Mouse (Mus musculus) limb, embryonic 14.5 days (tissue): ENCODE data around the gene Tmem88. TPM values are rescaled to one million over a fixed set of nuclear protein-coding genes. Genes with fewer than 3 reads are reported as not detected.
A peak's percentile ranks its signal among the peaks of the same experiment; 100 is the strongest.

ENCODE experiments used
- ATAC-seq: fragments of 200-750 bp; cut with Nextera tagmentation; 2 replicates; pipeline ENCODE4 v1.8.0; 2017; ENCODE audit warnings: low read depth, moderate number of reproducible peaks, moderate TSS enrichment; ENCODE audit not compliant: low FRiP score
- DNase-seq: peaks from one replicate; pipeline ENCODE4 v3.0.0-alpha.2; 2015; ENCODE audit warnings: low spot score
- H3K27ac ChIP-seq: fragments of 300-500 bp; sonication (generic); replicated peaks from 2 replicates; pipeline ENCODE4 v1.5.1; 2014; ENCODE audit warnings: low read depth, mild to moderate bottlenecking, low read length, moderate library complexity, mixed read lengths
- H3K27me3 ChIP-seq: fragments of 300-500 bp; sonication (generic); 2 replicates; pipeline ENCODE4 v1.6.1; 2014; ENCODE audit warnings: low read length, mixed read lengths; ENCODE audit not compliant: control insufficient read depth, insufficient read depth
- H3K36me3 ChIP-seq: fragments of 300-500 bp; sonication (generic); 2 replicates; pipeline ENCODE4 v1.6.1; 2014; ENCODE audit warnings: mild to moderate bottlenecking, low read length, moderate library complexity, mixed read lengths; ENCODE audit not compliant: control insufficient read depth, insufficient read depth
- H3K4me1 ChIP-seq: fragments of 300-500 bp; sonication (generic); 2 replicates; pipeline ENCODE4 v1.6.1; 2014; ENCODE audit warnings: antibody characterized with exemption, low read length, mixed read lengths; ENCODE audit not compliant: control insufficient read depth, insufficient read depth
- H3K4me2 ChIP-seq: fragments of 300-500 bp; sonication (generic); replicated peaks from 2 replicates; pipeline ENCODE4 v1.6.1; 2014; ENCODE audit warnings: low read depth, mild to moderate bottlenecking, low read length, moderate library complexity; ENCODE audit not compliant: severe bottlenecking
- H3K4me3 ChIP-seq: fragments of 300-500 bp; sonication (generic); replicated peaks from 2 replicates; pipeline ENCODE4 v1.5.1; 2014; ENCODE audit warnings: low read length
- H3K9ac ChIP-seq: fragments of 300-500 bp; sonication (generic); 2 replicates; pipeline ENCODE4 v1.6.1; 2014; ENCODE audit warnings: mild to moderate bottlenecking, low read depth, low read length, moderate library complexity; ENCODE audit not compliant: severe bottlenecking
- H3K9me3 ChIP-seq: fragments of 300-500 bp; sonication (generic); 2 replicates; pipeline ENCODE4 v1.6.1; 2016; ENCODE audit warnings: low read length; ENCODE audit not compliant: control insufficient read depth
- POLR2A ChIP-seq: fragments of 200-500 bp; IDR thresholded peaks from 2 replicates; pipeline ENCODE4 v1.8.0; 2012; ENCODE audit warnings: inconsistent platforms, mild to moderate bottlenecking, moderate library complexity, borderline replicate concordance; ENCODE audit not compliant: insufficient read depth, insufficient read length; ENCODE audit errors: extremely low read depth
- WGBS: fragments of 180-500 bp; shearing (Covaris S2); extraction: QIAGEN DNeasy Blood & Tissue Kit; methylation state at CpG from one replicate; pipeline ENCODE4 v1.1.7; 2014; 5-methylcytosine and 5-hydroxymethylcytosine counted together
- polyA plus RNA-seq, 2 experiments: library from polyadenylated mRNA; depleted of rRNA in 1 of 2; stranded (reverse) in 1 of 2; unstranded in 1 of 2; fragments of >200 nt; fragmentation: Nextera tagmentation in 1 of 2; extraction: Ambion mirVana in 1 of 2; gene quantifications; 2 replicates each; pipeline versions ENCODE4 v1.2.1 to v1.2.3; 2012 to 2014

Gene Tmem88
- polyA plus RNA-seq, 2 experiments, result 17.0 to 18.9 TPM

GRCm38 (mm10) chr11:69403691-69404594 lies 5.9 kb upstream of the Tmem88 start:
- Histone ChIP-seq H3K9me3 (no peaks in the 10 kb centered on the region), H3K4me3 (no peak overlapping the region), H3K27me3 (no peaks in the 10 kb centered on the region), H3K36me3 (peaks cover 92% of the 10 kb centered on the region), H3K9ac (no peak overlapping the region), H3K27ac (no peak overlapping the region), H3K4me1 (peaks cover 10% of the 10 kb centered on the region), H3K4me2 (no peak overlapping the region)
- no peak for TF ChIP-seq POLR2A
- DNase-seq (no peak), ATAC-seq (no peak)
- WGBS, result 90% methylated on average over 34 of the region's 38 CpGs

GRCm38 (mm10) chr11:69401987-69402386 lies 4.0 kb upstream of the Tmem88 start:
- TF ChIP-seq POLR2A, result no peak
- no peak overlapping the region for H3K4me3 ChIP-seq
- H3K4me2 ChIP-seq, result no peak overlapping the region
- H3K27ac ChIP-seq, result no peak overlapping the region
- no peaks in the 10 kb centered on the region for H3K27me3 ChIP-seq
- DNase-seq (no peak), ATAC-seq (no peak)
- no peaks in the 10 kb centered on the region for H3K9me3 ChIP-seq
- peaks cover 20% of the 10 kb centered on the region for H3K4me1 ChIP-seq
- WGBS, result 87% methylated on average over 12 of the region's 12 CpGs
- H3K36me3 ChIP-seq, result peaks cover 85% of the 10 kb centered on the region
- H3K9ac ChIP-seq, result no peak overlapping the region

GRCm38 (mm10) chr11:69401210-69401637 lies 3.2 kb upstream of the Tmem88 start:
- no peak overlapping the region for H3K4me3 ChIP-seq
- H3K27me3 ChIP-seq, result no peaks in the 10 kb centered on the region
- no peak overlapping the region for H3K27ac ChIP-seq
- WGBS, result 17% methylated on average over 22 of the region's 22 CpGs
- no peak for TF ChIP-seq POLR2A
- H3K4me2 ChIP-seq, result no peak overlapping the region
- peak; percentile 96 for DNase-seq
- H3K36me3 ChIP-seq, result peaks cover 77% of the 10 kb centered on the region
- H3K9me3 ChIP-seq, result no peaks in the 10 kb centered on the region
- no peak overlapping the region for H3K9ac ChIP-seq
- peak; percentile 54 for ATAC-seq
- peaks cover 27% of the 10 kb centered on the region for H3K4me1 ChIP-seq

GRCm38 (mm10) chr11:69400083-69400850 lies 2.2 kb upstream of the Tmem88 start:
- no peak overlapping the region for H3K27ac ChIP-seq
- H3K36me3 ChIP-seq, result peaks cover 68% of the 10 kb centered on the region
- H3K9ac ChIP-seq, result no peak overlapping the region
- no peak for ATAC-seq
- no peaks in the 10 kb centered on the region for H3K27me3 ChIP-seq
- peaks cover 28% of the 10 kb centered on the region for H3K4me1 ChIP-seq
- H3K4me2 ChIP-seq, result no peak overlapping the region
- no peak overlapping the region for H3K4me3 ChIP-seq
- TF ChIP-seq POLR2A, result no peak
- no peaks in the 10 kb centered on the region for H3K9me3 ChIP-seq
- 76% methylated on average over 25 of the region's 25 CpGs for WGBS
- no peak for DNase-seq
